Mouse (Mus musculus) ES-E14 (cell line): ENCODE results near the gene Trim17.

Experiments used
- ZC3H11A ChIP-seq: IDR thresholded peaks from 2 replicates; pipeline ENCODE4 v1.6.1; 2012; ENCODE audit warnings: low read depth, mild to moderate bottlenecking, inconsistent platforms, low read length, borderline replicate concordance
- ZNF384 ChIP-seq: IDR thresholded peaks from 2 replicates; pipeline ENCODE4 v1.6.1; 2012; ENCODE audit warnings: low read depth, low read length, inconsistent platforms

DNA sequence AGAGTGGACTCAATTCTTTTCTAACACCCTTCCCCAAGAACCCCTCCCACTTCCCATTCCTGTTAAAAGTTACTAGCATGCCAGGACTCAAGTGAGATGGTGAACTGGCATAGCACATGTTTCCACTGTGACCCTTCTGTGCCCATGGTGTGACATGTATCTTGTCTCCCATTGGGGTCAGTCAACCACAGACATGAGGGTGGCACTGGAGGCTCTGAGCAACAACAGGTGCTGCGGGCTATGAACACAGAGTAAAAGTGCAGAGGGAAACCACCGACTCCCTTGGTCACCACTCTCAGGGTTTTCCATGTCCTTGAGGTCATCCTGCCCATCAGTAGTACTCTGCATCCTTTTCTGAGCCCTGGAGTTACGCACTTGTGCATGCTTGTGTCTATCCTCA, 17.3 kb downstream of the Trim17 start:
- TF ChIP-seq ZNF384 (no peak), ZC3H11A (no peak)
